Mouse (Mus musculus) embryonic facial prominence, embryonic 13.5 days (tissue): ENCODE measurements around the gene Gm6268. TPM values are rescaled to one million over a fixed set of nuclear protein-coding genes. Genes with fewer than 3 reads are reported as not detected.

Experiments used
- microRNA-seq: library from miRNA; unstranded; fragments of <30 nt; microRNA quantifications from one replicate; pipeline ENCODE4, GENCODE M21; 2016
- polyA plus RNA-seq: library from polyadenylated mRNA; unstranded; fragments of >200 nt; fragmentation: Nextera tagmentation; extraction: Ambion mirVana; gene quantifications from 2 replicates; pipeline ENCODE4 v1.2.1, GENCODE M21; 2015

The Gm6268 gene
- polyA plus RNA-seq, 1 experiment from 2014 or later, result not detected

Small RNAs within 50 kb of the gene (microRNA-seq; reads per million reads assigned to microRNA genes)
- not detected for gene Gm44485

Other genes starting within 250 kb of the Gm6268 start
- 8.4 and 10.2 TPM in 2 replicates for gene Zcchc12, start 205.4 kb upstream of the Gm6268 start, polyA plus RNA-seq
- gene Lonrf3, start 72.9 kb upstream of the Gm6268 start, polyA plus RNA-seq, result 0.45 and 0.63 TPM in 2 replicates
- gene Gm14569, start 90.5 kb downstream of the Gm6268 start, polyA plus RNA-seq, result not detected in 2 replicates
- gene Pgrmc1, start 196.9 kb downstream of the Gm6268 start, polyA plus RNA-seq, result 368 and 407 TPM in 2 replicates
- gene Akap17b, start 244.1 kb downstream of the Gm6268 start, polyA plus RNA-seq, result 2.9 and 3.5 TPM in 2 replicates